Mouse (Mus musculus) Patski (cell line): ENCODE results near the gene Mrpl11. TPM values are rescaled to one million over a fixed set of nuclear protein-coding genes. Genes with fewer than 3 reads are reported as not detected.
"Not testable (repeated sequence)": the region's sequence is repeated elsewhere in the genome, so short reads cannot be mapped to it uniquely, and the experiment has no call there.

Source experiments
- ATAC-seq: fragments of 100-300 bp; one replicate; pipeline ENCODE4 v1.8.0; 2021
- CTCF ChIA-PET: fragments of 350-600 bp; sonication (Branson Sonifier 250); formaldehyde crosslinking; loops from one replicate; lab custom pipeline; 2022; ENCODE audit warnings: inconsistent platforms; lab: Charles Lee
- POLR2A ChIA-PET: fragments of 350-600 bp; sonication (Branson Sonifier 250); formaldehyde crosslinking; loops from one replicate; lab custom pipeline; 2022; ENCODE audit warnings: antibody characterized with exemption, inconsistent platforms; lab: Charles Lee
- DNase-seq: peaks from one replicate; pipeline ENCODE4 v3.0.0-alpha.2; 2011; ENCODE audit warnings: low read depth, low spot score
- H3K27me3 ChIP-seq: fragments of 371-371 bp; one replicate; pipeline ENCODE4 v1.5.1; 2021
- CTCF ChIP-seq: fragments of 100-300 bp; IDR thresholded peaks from one replicate; pipeline ENCODE4 v1.5.1; 2021
- in situ Hi-C: fragments of 300-500 bp; cut with MboI; formaldehyde crosslinking; loops from 3 replicates; pipeline ENCODE4 v1.11.1; 2018; ENCODE audit warnings: low pct_unique_long_range_greater_than_20kb, mixed read lengths
- polyA plus RNA-seq: library from polyadenylated mRNA; unstranded; gene quantifications from one replicate; pipeline ENCODE4 v1.2.3, GENCODE M21; 2021

Mrpl11 gene
- polyA plus RNA-seq, 1 experiment from 2014 or later = 106 TPM

DNA sequence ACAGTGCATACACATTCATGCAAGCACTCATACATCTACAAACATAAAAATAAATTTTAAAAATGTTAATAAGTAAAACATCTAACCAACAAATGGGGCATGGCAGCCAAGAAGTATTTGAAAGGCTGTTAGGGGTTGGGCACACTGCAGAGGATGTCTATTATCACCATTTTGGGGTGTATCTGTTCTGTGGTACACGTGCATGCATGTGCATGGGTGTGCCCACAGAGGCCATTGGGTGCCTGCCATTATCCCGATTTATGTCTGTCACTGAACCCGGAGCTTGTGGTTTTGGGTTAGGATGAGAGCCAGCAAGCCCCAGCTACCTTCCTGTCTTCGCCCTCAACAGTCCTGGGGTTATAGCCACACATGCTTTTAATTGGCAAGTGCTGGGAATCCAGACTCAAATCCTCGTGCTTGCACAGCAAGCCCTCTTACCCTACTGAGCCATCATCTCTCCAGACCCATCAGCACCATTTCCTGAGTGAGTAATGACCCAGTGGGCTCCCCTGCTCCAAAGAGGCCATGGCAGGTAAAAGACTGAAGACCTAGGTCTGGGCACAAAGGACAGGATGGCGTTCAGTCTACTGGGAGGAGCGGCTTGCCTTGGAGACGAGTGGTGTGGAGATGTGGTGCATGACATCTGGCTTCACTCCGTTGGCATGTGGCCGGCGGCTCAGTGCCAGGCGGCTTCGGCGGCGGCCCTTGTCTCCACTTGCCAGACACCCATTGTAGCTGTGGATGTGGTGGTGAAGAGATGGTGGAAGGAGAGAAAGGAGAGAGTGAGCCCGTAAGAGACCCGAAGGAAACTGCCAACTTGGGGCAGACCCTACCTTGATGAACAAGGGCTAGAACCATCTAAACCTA lies 24.3 kb upstream of the Mrpl11 start:
- POLR2A ChIA-PET = interaction anchor here (1.0 to 2.1 kb wide), 2 partner anchors 9 to 10 kb away, joined by 4 to 11 read pairs; partner anchors contain the start of gene Dpp3
- no peaks in the 10 kb centered on the region for H3K27me3 ChIP-seq
- DNase-seq (no peak), ATAC-seq (no peak)
- in situ Hi-C loops = no loop called here
- CTCF ChIA-PET = interaction anchor here (0.7 to 1.8 kb wide), 4 partner anchors 9 to 129 kb away, joined by 3 to 6 read pairs (median 5); partner anchors contain the start of gene Dpp3
- TF ChIP-seq CTCF = no peak

DNA sequence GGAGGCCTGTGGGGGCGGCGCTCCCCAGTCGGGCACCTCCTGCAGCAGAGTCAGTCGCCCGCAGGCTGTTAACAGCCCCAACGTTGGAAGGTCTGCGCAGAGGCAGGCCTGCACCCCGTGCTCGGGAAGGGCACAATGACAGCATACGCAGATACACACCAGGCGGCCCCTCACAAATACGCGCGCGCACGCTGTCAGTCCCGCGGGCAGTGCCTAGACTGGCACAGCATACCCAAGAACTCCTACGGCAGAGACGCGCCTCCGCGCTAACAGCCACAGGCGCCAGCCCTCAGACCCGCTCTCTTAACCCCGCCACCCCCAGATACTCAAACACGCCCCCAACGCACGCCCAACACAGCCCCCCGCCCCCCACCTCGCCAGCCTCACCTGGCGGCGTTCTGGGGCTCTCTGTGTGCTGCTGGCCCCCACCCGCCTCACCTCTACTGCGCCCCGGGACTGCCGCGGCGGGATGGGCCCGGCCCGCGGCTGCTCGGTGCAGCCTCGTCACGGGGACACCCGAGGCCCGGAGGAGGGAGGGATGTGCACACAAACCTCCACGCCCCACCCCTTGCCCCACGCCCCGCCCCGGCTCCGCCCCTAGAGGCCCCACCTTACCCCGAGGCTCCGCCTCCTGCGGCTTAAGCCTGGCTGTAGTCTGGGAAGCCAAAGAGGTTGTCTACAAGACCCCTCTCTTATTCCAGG lies 19.2 kb upstream of the Mrpl11 start, which contains the start of gene Peli3:
TSS of gene Peli3 (minus strand) at position 577 of the 702 bp plus-strand sequence.
- in situ Hi-C loops = no loop called here
- peak; percentile 80 for ATAC-seq
- CTCF ChIA-PET = no interaction called here
- no peak for TF ChIP-seq CTCF
- POLR2A ChIA-PET = no interaction called here
- no peak for DNase-seq
- no peaks in the 10 kb centered on the region for H3K27me3 ChIP-seq

DNA sequence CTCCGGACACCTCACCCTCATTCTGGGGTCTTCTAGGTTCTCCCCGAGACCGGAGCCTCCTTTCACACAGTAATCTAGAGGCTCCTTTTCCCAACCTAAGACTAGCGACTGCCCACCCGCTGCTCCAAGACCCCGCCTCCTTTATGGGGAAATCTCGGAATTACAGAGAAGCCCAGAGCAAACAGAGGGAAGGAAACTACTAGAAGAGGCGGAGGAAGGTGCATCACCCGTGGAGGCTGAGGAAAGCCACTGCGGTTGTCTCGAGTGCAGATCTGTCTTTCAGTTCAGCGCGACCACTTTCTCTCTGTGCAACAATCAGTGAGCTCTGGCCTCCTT lies 18.7 kb upstream of the Mrpl11 start:
- DNase-seq (no peak), ATAC-seq (peak; percentile 36)
- in situ Hi-C loops = no loop called here
- ChIA-PET CTCF (no interaction called here), POLR2A (no interaction called here)
- no peaks in the 10 kb centered on the region for H3K27me3 ChIP-seq
- TF ChIP-seq CTCF = no peak

DNA sequence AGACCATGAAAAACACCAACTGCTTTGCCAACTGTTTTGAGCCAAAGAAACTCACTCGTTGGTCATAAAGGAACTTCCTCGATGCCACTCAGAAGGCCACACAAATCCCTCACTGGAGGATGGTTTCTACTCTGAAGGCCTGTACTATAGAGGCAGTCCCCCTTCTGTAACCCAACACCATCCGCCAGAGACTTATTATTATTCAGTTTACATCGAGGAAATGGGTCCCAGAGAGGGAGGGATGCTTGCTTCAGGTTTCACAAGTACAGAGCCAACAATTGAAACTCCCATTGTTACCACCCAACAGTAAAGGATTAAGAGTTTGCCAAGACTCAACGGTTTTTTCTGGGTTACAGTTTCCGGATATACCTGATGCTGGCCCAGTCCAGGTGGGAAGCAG lies 16.4 kb upstream of the Mrpl11 start:
- no peaks in the 10 kb centered on the region for H3K27me3 ChIP-seq
- DNase-seq (no peak), ATAC-seq (no peak)
- TF ChIP-seq CTCF = no peak
- POLR2A ChIA-PET = no interaction called here
- in situ Hi-C loops = no loop called here
- CTCF ChIA-PET = no interaction called here

DNA sequence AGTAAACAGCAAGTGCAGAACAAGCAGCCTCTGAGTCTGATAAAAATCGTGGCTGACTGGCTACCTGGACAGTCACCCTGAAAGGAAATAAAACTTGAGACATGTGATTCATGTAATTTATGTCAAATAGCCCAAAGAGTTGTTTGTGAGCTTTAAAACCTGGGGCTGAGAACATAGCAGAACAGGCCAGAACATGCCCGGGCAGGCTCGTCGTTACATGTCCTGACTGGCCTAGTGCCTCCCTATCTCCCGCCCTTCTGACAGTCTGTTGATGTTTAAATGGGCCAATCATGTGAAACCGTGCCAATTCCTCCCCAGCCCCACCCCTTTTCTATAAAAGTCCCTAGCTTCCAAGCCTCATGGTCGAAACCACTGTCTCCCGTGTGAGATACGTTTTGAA lies 13.3 kb upstream of the Mrpl11 start:
- POLR2A ChIA-PET = interaction anchor here (1.2 kb wide), 1 partner anchor 10 kb away, joined by 3 read pairs; no protein-coding TSS in a partner anchor
- ATAC-seq, in situ Hi-C loops, DNase-seq, H3K27me3 ChIP-seq: not testable (repeated sequence)
- CTCF ChIA-PET = interaction anchor here (1.8 kb wide), 1 partner anchor 13 kb away, joined by 6 read pairs; the partner anchor contains the start of gene Mrpl11

DNA sequence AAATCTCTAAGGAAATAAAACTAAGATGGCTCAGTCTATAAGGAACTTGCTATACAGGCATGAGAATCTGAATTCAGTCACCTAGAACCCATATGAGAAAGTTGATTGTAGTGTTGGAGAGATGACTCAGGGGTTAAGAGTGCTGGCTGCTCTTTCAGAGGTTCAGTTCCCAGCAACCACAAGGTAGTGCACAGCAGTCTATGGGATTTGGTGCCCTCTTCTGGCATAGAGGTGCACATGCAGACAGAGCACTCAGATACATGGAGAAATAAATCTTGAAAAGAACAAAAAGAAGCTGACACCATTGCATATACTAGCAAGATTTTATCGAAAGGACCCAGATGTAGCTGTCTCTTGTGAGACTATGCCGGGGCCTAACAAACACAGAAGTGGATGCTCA lies 6.3 kb downstream of the Mrpl11 start:
- ChIA-PET CTCF (interaction anchor here (1.2 kb wide), 1 partner anchor 211 kb away, joined by 3 read pairs; the partner anchor contains the start of gene Rbm4b), POLR2A (no interaction called here)
- no peak for ATAC-seq
- no peaks in the 10 kb centered on the region for H3K27me3 ChIP-seq
- DNase-seq = no peak
- in situ Hi-C loops = loop anchor here (25.0 kb wide), 1 partner anchor 331 kb away; the partner anchor contains the start of gene Rce1
- peak; percentile 76 for TF ChIP-seq CTCF

DNA sequence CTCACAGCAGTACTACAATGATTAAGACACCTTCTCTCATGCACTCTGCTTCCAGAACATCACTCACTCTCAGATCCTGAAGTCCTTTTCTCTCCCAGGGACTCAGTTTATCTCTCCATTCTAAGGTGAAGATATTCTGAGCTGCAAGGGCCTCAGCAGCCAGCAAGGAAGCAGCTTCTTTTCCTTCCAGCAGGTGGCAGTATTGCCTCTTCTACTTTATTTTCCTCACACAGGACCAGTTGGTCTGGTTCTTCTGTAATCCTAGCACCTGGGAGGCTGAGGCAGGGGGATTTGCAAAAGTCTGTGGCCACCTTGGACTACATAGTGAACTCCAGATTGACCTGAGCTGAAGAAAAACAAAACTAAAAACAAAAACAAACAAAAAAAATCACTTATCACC lies 19.8 kb downstream of the Mrpl11 start:
- no peak for ATAC-seq
- CTCF ChIA-PET = interaction anchor here (0.8 to 2.9 kb wide), 11 partner anchors 11 to 231 kb away, joined by 3 to 16 read pairs (median 4); partner anchors contain the start of gene Mrpl11
- in situ Hi-C loops = loop anchor here (10.0 kb wide), 1 partner anchor 227 kb away; the partner anchor contains the start of gene Rbm4b

DNA sequence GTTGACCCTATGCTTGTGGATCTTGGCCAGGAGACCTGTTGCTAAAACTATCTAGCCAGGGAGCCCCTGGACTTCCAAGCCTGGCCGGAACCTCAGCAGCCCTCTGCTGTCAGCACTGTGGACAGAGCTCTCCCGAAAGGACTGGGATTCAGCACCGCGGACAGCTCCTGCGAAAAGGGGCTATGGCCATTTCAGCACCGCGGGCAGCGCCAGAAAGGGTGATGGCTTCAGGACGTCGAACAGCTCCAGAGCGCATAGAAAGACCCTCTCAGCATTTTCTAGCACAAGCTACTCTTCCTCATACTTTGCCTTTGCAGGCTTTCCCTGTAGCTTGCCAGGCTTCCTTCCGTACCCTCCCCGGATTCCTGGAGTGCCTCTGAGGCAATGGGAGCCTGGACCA lies 27.1 kb downstream of the Mrpl11 start:
- ChIA-PET CTCF (interaction anchor here (1.1 to 2.3 kb wide), 3 partner anchors 12 to 24 kb away, joined by 3 to 9 read pairs (median 4); no protein-coding TSS in a partner anchor), POLR2A (no interaction called here)
- in situ Hi-C loops = loop anchor here (10.0 kb wide), 1 partner anchor 234 kb away; the partner anchor contains the start of gene Rbm4b
- peak; percentile 48 for DNase-seq
- ATAC-seq = no peak
- TF ChIP-seq CTCF = no peak
- no peaks in the 10 kb centered on the region for H3K27me3 ChIP-seq

More for the DNA sequence above, 19.8 kb downstream of the Mrpl11 start:
- TF ChIP-seq CTCF = no peak
- no peak for DNase-seq
- peaks cover 24% of the 10 kb centered on the region for H3K27me3 ChIP-seq
- POLR2A ChIA-PET = no interaction called here

DNA sequence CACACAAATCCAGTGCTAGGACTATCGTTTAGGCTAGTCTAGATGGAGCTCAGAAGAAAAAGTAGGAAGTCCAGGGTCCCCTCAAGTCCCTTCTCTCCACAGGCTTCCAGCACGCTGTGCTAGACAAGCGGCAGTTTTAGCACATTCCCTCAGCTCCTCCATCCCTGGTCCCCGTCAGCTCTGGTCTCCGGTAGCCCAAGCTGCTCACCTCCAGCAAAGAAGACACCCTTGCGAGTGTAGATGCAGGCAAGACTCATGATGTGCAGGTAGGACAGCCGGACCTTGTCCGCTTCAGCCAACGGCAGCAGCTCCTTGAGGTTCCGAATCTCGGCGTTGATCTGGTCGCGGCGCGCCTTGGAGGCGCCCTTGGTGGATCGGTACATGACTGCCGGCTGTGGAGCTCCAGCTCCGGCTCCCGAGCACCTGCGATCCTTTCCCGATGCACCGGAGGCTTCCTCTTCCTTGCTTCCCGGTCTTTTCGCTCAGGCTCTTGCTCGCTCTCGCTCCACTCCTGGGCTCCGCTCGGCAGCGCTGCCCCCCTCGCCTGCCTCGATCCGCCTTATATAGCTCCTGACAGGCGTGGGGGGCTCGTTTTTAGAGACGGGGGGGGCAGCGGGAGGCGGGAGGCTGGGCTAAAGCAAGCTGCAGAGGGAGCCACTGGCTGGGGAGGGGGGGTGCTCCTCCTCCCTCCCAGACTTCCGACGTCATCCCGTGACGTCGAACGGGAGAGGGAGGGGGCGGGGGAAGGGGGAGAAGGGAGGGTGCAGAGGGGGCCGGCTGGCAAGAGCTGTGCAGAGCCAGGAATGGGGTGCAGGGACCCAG lies 27.7 kb downstream of the Mrpl11 start:
- no peak for TF ChIP-seq CTCF
- no peak for ATAC-seq
- ChIA-PET CTCF (interaction anchor here (1.1 to 2.3 kb wide), 3 partner anchors 11 to 24 kb away, joined by 3 to 9 read pairs (median 4); no protein-coding TSS in a partner anchor), POLR2A (no interaction called here)
- in situ Hi-C loops = loop anchor here (10.0 kb wide), 1 partner anchor 235 kb away; the partner anchor contains the start of gene Rbm4b
- H3K27me3 ChIP-seq = no peaks in the 10 kb centered on the region
- DNase-seq = no peak
